Mouse (Mus musculus) hindbrain, embryonic 16.5 days (tissue): Measurements from ENCODE around the gene Mafg. TPM values are rescaled to one million over a fixed set of nuclear protein-coding genes. Genes with fewer than 3 reads are reported as not detected.

Experiments
- ATAC-seq: fragments of 200-750 bp; cut with Nextera tagmentation; 2 replicates; pipeline ENCODE4 v1.8.0; 2017; ENCODE audit warnings: moderate TSS enrichment, moderate library complexity
- H3K27ac ChIP-seq: fragments of 300-500 bp; sonication (generic); 2 replicates; pipeline ENCODE4 v1.5.1; 2014; ENCODE audit warnings: low read depth, mild to moderate bottlenecking, control low read depth, low read length, moderate library complexity
- H3K27me3 ChIP-seq: fragments of 300-500 bp; sonication (generic); replicated peaks from 2 replicates; pipeline ENCODE4 v1.6.1; 2014; ENCODE audit warnings: low read length; ENCODE audit not compliant: control insufficient read depth, insufficient read depth
- H3K36me3 ChIP-seq: fragments of 300-500 bp; sonication (generic); 2 replicates; pipeline ENCODE4 v1.6.1; 2014; ENCODE audit warnings: mild to moderate bottlenecking, low read length, moderate library complexity, mixed read lengths; ENCODE audit not compliant: control insufficient read depth, insufficient read depth
- H3K4me1 ChIP-seq: fragments of 300-500 bp; sonication (generic); 2 replicates; pipeline ENCODE4 v1.6.1; 2014; ENCODE audit warnings: low read depth, low read length; ENCODE audit not compliant: control insufficient read depth, insufficient read depth
- H3K4me2 ChIP-seq: fragments of 300-500 bp; sonication (generic); 2 replicates; pipeline ENCODE4 v1.6.1; 2014; ENCODE audit warnings: mild to moderate bottlenecking, low read length, control low read depth, moderate library complexity
- H3K4me3 ChIP-seq: fragments of 300-500 bp; sonication (generic); 2 replicates; pipeline ENCODE4 v1.5.1; 2014; ENCODE audit warnings: mild to moderate bottlenecking, low read length, control low read depth, moderate library complexity
- H3K9ac ChIP-seq: fragments of 300-500 bp; sonication (generic); 2 replicates; pipeline ENCODE4 v1.6.1; 2014; ENCODE audit warnings: low read depth, mild to moderate bottlenecking, control low read depth, low read length, moderate library complexity
- H3K9me3 ChIP-seq: fragments of 300-500 bp; sonication (generic); 2 replicates; pipeline ENCODE4 v1.6.1; 2014; ENCODE audit warnings: mild to moderate bottlenecking, low read length, moderate library complexity; ENCODE audit not compliant: control insufficient read depth
- WGBS: fragments of 180-500 bp; shearing (Covaris S2); extraction: QIAGEN DNeasy Blood & Tissue Kit; methylation state at CpG from one replicate; pipeline ENCODE4 v1.1.7; 2014; 5-methylcytosine and 5-hydroxymethylcytosine counted together
- microRNA-seq: library from miRNA; unstranded; fragments of <30 nt; microRNA quantifications from one replicate; pipeline ENCODE4, GENCODE M21; 2017
- polyA plus RNA-seq: library from polyadenylated mRNA; unstranded; fragments of >200 nt; fragmentation: Nextera tagmentation; extraction: Ambion mirVana; gene quantifications from 2 replicates; pipeline ENCODE4 v1.2.1, GENCODE M21; 2015

Mafg gene
- polyA plus RNA-seq, 1 experiment from 2014 or later, result 25.4 TPM

GRCm38 (mm10) chr11:120579316-120580107 is 53.9 kb downstream of the Mafg start:
- peaks cover 30% of the 10 kb centered on the region for H3K36me3 ChIP-seq
- 0 out of 2 replicates have a peak, but pooled peaks cover 3% of the 10 kb centered on the region for H3K9me3 ChIP-seq
- 57% methylated on average over 15 of the region's 15 CpGs for WGBS
- peak overlapping the region; percentile 97 for H3K9ac ChIP-seq
- no peaks in the 10 kb centered on the region for H3K27me3 ChIP-seq
- peak overlapping the region; percentile 89 for H3K4me3 ChIP-seq
- peak overlapping the region; percentile 11 for H3K27ac ChIP-seq
- H3K4me1 ChIP-seq, result peaks cover 22% of the 10 kb centered on the region
- peak overlapping the region; percentile 99 for H3K4me2 ChIP-seq
- no peak for ATAC-seq

GRCm38 (mm10) chr11:120578694-120579243 is 54.6 kb downstream of the Mafg start:
- no peaks in the 10 kb centered on the region for H3K27me3 ChIP-seq
- peaks cover 27% of the 10 kb centered on the region for H3K36me3 ChIP-seq
- H3K4me2 ChIP-seq, result no peak overlapping the region
- no peak overlapping the region for H3K9ac ChIP-seq
- WGBS, result 82% methylated on average over 11 of the region's 11 CpGs
- H3K4me1 ChIP-seq, result peaks cover 29% of the 10 kb centered on the region
- H3K27ac ChIP-seq, result no peak overlapping the region
- H3K4me3 ChIP-seq, result no peak overlapping the region
- ATAC-seq, result no peak
- 0 out of 2 replicates have a peak, but pooled peaks cover under 1% of the 10 kb centered on the region for H3K9me3 ChIP-seq

- H3K4me2 ChIP-seq, result no peak overlapping the region
- no peak overlapping the region for H3K4me3 ChIP-seq
- no peaks in the 10 kb centered on the region for H3K27me3 ChIP-seq
- peaks cover 26% of the 10 kb centered on the region for H3K36me3 ChIP-seq
- peaks cover 29% of the 10 kb centered on the region for H3K4me1 ChIP-seq
- no peak overlapping the region for H3K27ac ChIP-seq
- H3K9me3 ChIP-seq, result no peaks in the 10 kb centered on the region
- WGBS, result 86% methylated on average over 10 of the region's 10 CpGs
- H3K9ac ChIP-seq, result no peak overlapping the region; the same call in 1 of the 2 replicates
- no peak for ATAC-seq
Observed at GRCm38 (mm10) chr11:120578024-120578693, 55.2 kb downstream of the Mafg start.

GRCm38 (mm10) chr11:120577211-120578023 is 56.0 kb downstream of the Mafg start:
- peaks cover 29% of the 10 kb centered on the region for H3K4me1 ChIP-seq
- WGBS, result 81% methylated on average over 7 of the region's 7 CpGs
- no peaks in the 10 kb centered on the region for H3K9me3 ChIP-seq
- no peak overlapping the region for H3K4me3 ChIP-seq
- H3K36me3 ChIP-seq, result peaks cover 26% of the 10 kb centered on the region
- no peak for ATAC-seq
- H3K9ac ChIP-seq, result no peak overlapping the region
- no peak overlapping the region for H3K4me2 ChIP-seq
- H3K27me3 ChIP-seq, result no peaks in the 10 kb centered on the region
- H3K27ac ChIP-seq, result no peak overlapping the region

- ATAC-seq, result no peak
- Histone ChIP-seq H3K27me3 (no peaks in the 10 kb centered on the region), H3K9me3 (no peaks in the 10 kb centered on the region), H3K4me1 (peaks cover 33% of the 10 kb centered on the region), H3K4me2 (no peak overlapping the region), H3K27ac (no peak overlapping the region), H3K9ac (no peak overlapping the region), H3K4me3 (no peak overlapping the region), H3K36me3 (peaks cover 26% of the 10 kb centered on the region)
- 80% methylated on average over 3 of the region's 3 CpGs for WGBS
Observed at GRCm38 (mm10) chr11:120576365-120576981, 56.9 kb downstream of the Mafg start.

GRCm38 (mm10) chr11:120575940-120576339 is 57.5 kb downstream of the Mafg start:
- Histone ChIP-seq H3K27ac (no peak overlapping the region), H3K36me3 (peaks cover 27% of the 10 kb centered on the region), H3K9me3 (no peaks in the 10 kb centered on the region), H3K9ac (no peak overlapping the region), H3K4me3 (no peak overlapping the region), H3K27me3 (no peaks in the 10 kb centered on the region), H3K4me1 (peaks cover 38% of the 10 kb centered on the region), H3K4me2 (no peak overlapping the region)
- no peak for ATAC-seq

Small RNAs within 50 kb of the gene (microRNA-seq; reads per million reads assigned to microRNA genes)
- gene Mir6936, result 1.0 reads per million

Other genes with a start within 250 kb of the Mafg start
- gene Nploc4, start 195.9 kb downstream of the Mafg start, polyA plus RNA-seq, result 28.7 and 33.2 TPM in 2 replicates
- not detected in 2 replicates for gene Tspan10, start 191.0 kb downstream of the Mafg start, polyA plus RNA-seq
- 0.30 TPM in 1 of 2 replicates, not detected in the other for gene Pde6g, start 180.1 kb downstream of the Mafg start, polyA plus RNA-seq
- 10.8 and 15.8 TPM in 2 replicates for gene Oxld1, start 175.5 kb downstream of the Mafg start, polyA plus RNA-seq
- 23.5 and 25.9 TPM in 2 replicates for gene Ccdc137, start 175.5 kb downstream of the Mafg start, polyA plus RNA-seq
- gene Arl16, start 166.0 kb downstream of the Mafg start, polyA plus RNA-seq, result 60.5 and 68.1 TPM in 2 replicates
- 135 and 137 TPM in 2 replicates for gene Mrpl12, start 149.0 kb downstream of the Mafg start, polyA plus RNA-seq
- 31.2 and 31.5 TPM in 2 replicates for gene Slc25a10, start 141.8 kb downstream of the Mafg start, polyA plus RNA-seq
- 0.92 and 1.0 TPM in 2 replicates for gene Gcgr, start 102.9 kb downstream of the Mafg start, polyA plus RNA-seq
- gene Mcrip1, start 83.9 kb downstream of the Mafg start, polyA plus RNA-seq, result 243 and 245 TPM in 2 replicates
- 0.64 TPM in 1 of 2 replicates, not detected in the other for gene Ppp1r27, start 82.5 kb downstream of the Mafg start, polyA plus RNA-seq
- gene P4hb, start 60.3 kb downstream of the Mafg start, polyA plus RNA-seq, result 252 and 298 TPM in 2 replicates
- 501 and 544 TPM in 2 replicates for gene Arhgdia, start 52.0 kb downstream of the Mafg start, polyA plus RNA-seq
- gene Alyref, start 35.2 kb downstream of the Mafg start, polyA plus RNA-seq, result 55.8 and 202 TPM in 2 replicates
- gene Anapc11, start 35.2 kb downstream of the Mafg start, polyA plus RNA-seq, result 194 and 203 TPM in 2 replicates
- gene Npb, start 25.1 kb downstream of the Mafg start, polyA plus RNA-seq, result 0.99 and 1.00 TPM in 2 replicates
- gene Pcyt2, start 15.7 kb downstream of the Mafg start, polyA plus RNA-seq, result 236 and 242 TPM in 2 replicates
- gene Sirt7, start 8.4 kb downstream of the Mafg start, polyA plus RNA-seq, result 39.4 and 41.3 TPM in 2 replicates
- gene Pycr1, start 10.2 kb upstream of the Mafg start, polyA plus RNA-seq, result 18.0 and 20.0 TPM in 2 replicates
- gene Myadml2, start 14.6 kb upstream of the Mafg start, polyA plus RNA-seq, result 1.1 and 2.4 TPM in 2 replicates
- gene Notum, start 27.6 kb upstream of the Mafg start, polyA plus RNA-seq, result 3.1 and 3.8 TPM in 2 replicates
- 146 and 151 TPM in 2 replicates for gene Aspscr1, start 39.4 kb upstream of the Mafg start, polyA plus RNA-seq
- 106 and 107 TPM in 2 replicates for gene Cenpx, start 80.1 kb upstream of the Mafg start, polyA plus RNA-seq
- 73.4 and 77.8 TPM in 2 replicates for gene Lrrc45, start 80.3 kb upstream of the Mafg start, polyA plus RNA-seq
- 624 and 705 TPM in 2 replicates for gene Rac3, start 87.9 kb upstream of the Mafg start, polyA plus RNA-seq
- gene Dcxr, start 93.7 kb upstream of the Mafg start, polyA plus RNA-seq, result 11.1 and 12.7 TPM in 2 replicates
- 1.3 and 2.0 TPM in 2 replicates for gene Cbr2, start 98.5 kb upstream of the Mafg start, polyA plus RNA-seq
- 2.0 and 2.9 TPM in 2 replicates for gene Hmga1b, start 129.2 kb upstream of the Mafg start, polyA plus RNA-seq
- 134 and 139 TPM in 2 replicates for gene Rfng, start 150.6 kb upstream of the Mafg start, polyA plus RNA-seq
- gene Gps1, start 150.7 kb upstream of the Mafg start, polyA plus RNA-seq, result 272 and 305 TPM in 2 replicates
- gene Dus1l, start 162.8 kb upstream of the Mafg start, polyA plus RNA-seq, result 46.9 and 48.5 TPM in 2 replicates
- gene Fasn, start 190.9 kb upstream of the Mafg start, polyA plus RNA-seq, result 82.9 and 92.6 TPM in 2 replicates